Mouse (Mus musculus) limb, embryonic 15.5 days (tissue): ENCODE data around the gene 8030411F24Rik. TPM values are rescaled to one million over a fixed set of nuclear protein-coding genes. Genes with fewer than 3 reads are reported as not detected.

Source experiments
- ATAC-seq: fragments of 200-750 bp; cut with Nextera tagmentation; 2 replicates; pipeline ENCODE4 v1.8.0; 2017; ENCODE audit warnings: low read depth, moderate TSS enrichment; ENCODE audit not compliant: insufficient number of reproducible peaks, low FRiP score, low TSS enrichment
- H3K27ac ChIP-seq: fragments of 300-500 bp; sonication (generic); 2 replicates; pipeline ENCODE4 v1.5.1; 2015; ENCODE audit warnings: moderate library complexity, mild to moderate bottlenecking, inconsistent platforms
- H3K27me3 ChIP-seq: fragments of 300-500 bp; sonication (generic); 2 replicates; pipeline ENCODE4 v1.6.1; 2015; ENCODE audit warnings: inconsistent platforms
- H3K36me3 ChIP-seq: fragments of 300-500 bp; sonication (generic); 2 replicates; pipeline ENCODE4 v1.6.1; 2015; ENCODE audit warnings: inconsistent platforms
- H3K4me1 ChIP-seq: fragments of 300-500 bp; sonication (generic); 2 replicates; pipeline ENCODE4 v1.6.1; 2015; ENCODE audit warnings: inconsistent platforms
- H3K4me2 ChIP-seq: fragments of 300-500 bp; sonication (generic); 2 replicates; pipeline ENCODE4 v1.6.1; 2015; ENCODE audit warnings: mild to moderate bottlenecking, inconsistent platforms
- H3K4me3 ChIP-seq: fragments of 300-500 bp; sonication (generic); 2 replicates; pipeline ENCODE4 v1.5.1; 2015; ENCODE audit warnings: mild to moderate bottlenecking, inconsistent platforms
- H3K9ac ChIP-seq: fragments of 300-500 bp; sonication (generic); 2 replicates; pipeline ENCODE4 v1.6.1; 2015; ENCODE audit warnings: inconsistent platforms
- H3K9me3 ChIP-seq: fragments of 300-500 bp; sonication (generic); 2 replicates; pipeline ENCODE4 v1.6.1; 2016; ENCODE audit warnings: inconsistent platforms
- WGBS: fragments of 180-500 bp; shearing (Covaris S2); methylation state at CpG from one replicate; pipeline ENCODE4 v1.1.7; 2015; 5-methylcytosine and 5-hydroxymethylcytosine counted together
- polyA plus RNA-seq: library from polyadenylated mRNA; unstranded; fragments of >200 nt; fragmentation: Nextera tagmentation; extraction: Ambion mirVana; gene quantifications from 2 replicates; pipeline ENCODE4 v1.2.1, GENCODE M21; 2015

8030411F24Rik gene
- polyA plus RNA-seq, 1 experiment from 2014 or later: 0.70 TPM

DNA sequence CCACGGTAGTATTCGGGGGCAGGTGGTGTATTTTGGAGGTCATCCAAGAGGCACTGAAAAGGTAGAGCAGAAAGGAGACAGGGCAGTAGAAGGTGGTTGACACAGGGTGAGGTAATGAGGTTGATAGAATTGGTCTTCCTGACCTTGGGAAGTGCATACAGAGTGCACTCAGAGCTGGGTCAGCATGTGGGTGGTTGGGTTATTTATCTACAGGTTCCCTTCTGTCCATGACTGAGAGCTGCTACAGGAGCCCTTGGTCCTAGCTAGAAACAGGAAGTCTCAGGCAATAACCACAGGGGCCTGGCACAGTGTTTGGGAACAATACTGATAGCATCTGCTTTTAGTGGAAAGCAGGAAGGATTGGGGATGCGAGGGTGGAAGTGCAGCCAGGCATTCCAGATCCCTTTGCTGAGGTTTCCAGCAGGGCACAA, 19.7 kb downstream of the 8030411F24Rik start:
- no peak overlapping the region for H3K4me3 ChIP-seq
- WGBS: 37% methylated on average over 3 of the region's 3 CpGs
- H3K27me3 ChIP-seq: no peaks in the 10 kb centered on the region
- H3K27ac ChIP-seq: no peak overlapping the region
- no peak overlapping the region for H3K4me2 ChIP-seq
- no peaks in the 10 kb centered on the region for H3K9me3 ChIP-seq
- no peaks in the 10 kb centered on the region for H3K4me1 ChIP-seq
- no peak overlapping the region for H3K9ac ChIP-seq
- no peaks in the 10 kb centered on the region for H3K36me3 ChIP-seq
- ATAC-seq: no peak

DNA sequence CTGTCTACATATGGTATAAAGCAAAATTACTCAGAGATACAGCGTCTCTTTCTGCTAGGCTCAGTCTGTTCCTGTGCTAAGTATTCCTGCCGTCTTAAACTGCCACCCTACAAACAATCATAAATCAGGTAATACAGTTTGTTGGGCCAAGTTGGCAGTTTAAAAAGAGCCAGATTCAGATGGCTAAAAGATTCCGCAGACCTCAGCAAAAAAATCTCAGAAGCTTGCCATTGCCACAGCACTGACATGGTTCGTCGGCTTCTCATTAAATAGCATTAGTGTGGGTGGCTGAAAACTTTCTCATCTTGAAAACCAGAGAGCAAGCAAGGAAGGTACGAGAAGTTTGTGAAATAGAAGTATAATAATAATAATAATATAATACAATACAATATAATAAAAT, 24.9 kb downstream of the 8030411F24Rik start:
- Histone ChIP-seq H3K27me3 (no peaks in the 10 kb centered on the region), H3K4me3 (no peak overlapping the region), H3K27ac (no peak overlapping the region), H3K9me3 (no peaks in the 10 kb centered on the region), H3K4me2 (no peak overlapping the region), H3K36me3 (no peaks in the 10 kb centered on the region), H3K4me1 (no peaks in the 10 kb centered on the region), H3K9ac (no peak overlapping the region)
- ATAC-seq: no peak
- WGBS: 53% methylated on average over 6 of the region's 6 CpGs

GRCm38 (mm10) chr2:148819909-148820308, 38.1 kb downstream of the 8030411F24Rik start, which contains the start of gene Cst13:
Gene Cst13, plus strand, starts transcription at chr2:148820081.
- no peaks in the 10 kb centered on the region for H3K27me3 ChIP-seq
- no peaks in the 10 kb centered on the region for H3K4me1 ChIP-seq
- H3K27ac ChIP-seq: no peak within 1 kb of the TSS
- no peaks in the 10 kb centered on the region for H3K36me3 ChIP-seq
- H3K4me3 ChIP-seq: no peak within 1 kb of the TSS
- H3K9me3 ChIP-seq: no peaks in the 10 kb centered on the region
- no peak for ATAC-seq
- H3K9ac ChIP-seq: no peak within 1 kb of the TSS
- H3K4me2 ChIP-seq: no peak within 1 kb of the TSS

DNA sequence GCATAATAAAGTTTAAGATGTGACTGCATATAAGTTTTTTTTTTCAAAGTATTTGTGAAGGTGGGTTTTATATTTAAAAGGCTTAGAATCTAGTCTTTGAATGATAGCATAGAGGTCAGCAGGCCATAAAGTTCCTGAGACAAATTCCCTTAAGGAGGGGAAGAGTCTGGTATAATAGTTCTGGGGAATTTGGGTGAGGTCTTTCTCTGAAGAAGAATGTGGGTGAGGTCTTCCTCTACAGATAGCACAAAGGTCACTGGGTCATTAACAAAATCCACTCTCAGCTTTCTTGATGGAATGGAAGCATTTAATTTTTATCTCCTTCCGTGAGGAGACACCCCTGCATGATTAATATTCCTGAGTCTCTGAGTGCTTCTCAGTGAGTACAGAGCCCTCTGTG, 44.2 kb downstream of the 8030411F24Rik start:
- 56% methylated on average over 1 of the region's 1 CpGs for WGBS
- Histone ChIP-seq H3K9ac (no peak overlapping the region), H3K4me3 (no peak overlapping the region), H3K9me3 (no peaks in the 10 kb centered on the region), H3K4me2 (no peak overlapping the region), H3K27me3 (no peaks in the 10 kb centered on the region), H3K4me1 (no peaks in the 10 kb centered on the region), H3K27ac (no peak overlapping the region), H3K36me3 (no peaks in the 10 kb centered on the region)
- no peak for ATAC-seq

GRCm38 (mm10) chr2:148834912-148835311, 53.1 kb downstream of the 8030411F24Rik start, which contains the start of gene Cst9:
Gene Cst9, plus strand, starts transcription at chr2:148835147.
- Histone ChIP-seq H3K9ac (no peak within 1 kb of the TSS), H3K27ac (no peak within 1 kb of the TSS), H3K9me3 (no peaks in the 10 kb centered on the region), H3K4me1 (no peaks in the 10 kb centered on the region), H3K4me3 (no peak within 1 kb of the TSS), H3K27me3 (no peaks in the 10 kb centered on the region), H3K36me3 (no peaks in the 10 kb centered on the region), H3K4me2 (no peak within 1 kb of the TSS)
- WGBS: 61% methylated on average over 4 of the region's 4 CpGs
- no peak for ATAC-seq

Other genes starting within 250 kb of the 8030411F24Rik start
- 78.0 and 80.2 TPM in 2 replicates for gene Nxt1, start 109.4 kb upstream of the 8030411F24Rik start, polyA plus RNA-seq
- 20.1 and 20.7 TPM in 2 replicates for gene Gzf1, start 101.0 kb upstream of the 8030411F24Rik start, polyA plus RNA-seq
- 3.3 and 4.2 TPM in 2 replicates for gene Napb, start 49.5 kb upstream of the 8030411F24Rik start, polyA plus RNA-seq
- not detected in 2 replicates for gene Cstl1, start 31.7 kb upstream of the 8030411F24Rik start, polyA plus RNA-seq
- gene Cst11, start 10.5 kb upstream of the 8030411F24Rik start, polyA plus RNA-seq: not detected in 2 replicates
- gene Cst12, start 7.4 kb downstream of the 8030411F24Rik start, polyA plus RNA-seq: not detected in 2 replicates
- not detected in 2 replicates for gene Cst8, start 16.8 kb downstream of the 8030411F24Rik start, polyA plus RNA-seq
- gene Cst13, start 38.1 kb downstream of the 8030411F24Rik start, polyA plus RNA-seq: not detected in 2 replicates
- gene Cst9, start 53.1 kb downstream of the 8030411F24Rik start, polyA plus RNA-seq: not detected in 2 replicates
- not detected in 2 replicates for gene 9230104L09Rik, start 83.0 kb downstream of the 8030411F24Rik start, polyA plus RNA-seq
- gene Cst3, start 93.7 kb downstream of the 8030411F24Rik start, polyA plus RNA-seq: 548 and 588 TPM in 2 replicates
- not detected in 2 replicates for gene Gm1330, start 221.2 kb downstream of the 8030411F24Rik start, polyA plus RNA-seq
- not detected in 2 replicates for gene Gm10750, start 235.2 kb downstream of the 8030411F24Rik start, polyA plus RNA-seq